ENCODE assay signal across 9 mouse cellular contexts in the genomic region with DNA sequence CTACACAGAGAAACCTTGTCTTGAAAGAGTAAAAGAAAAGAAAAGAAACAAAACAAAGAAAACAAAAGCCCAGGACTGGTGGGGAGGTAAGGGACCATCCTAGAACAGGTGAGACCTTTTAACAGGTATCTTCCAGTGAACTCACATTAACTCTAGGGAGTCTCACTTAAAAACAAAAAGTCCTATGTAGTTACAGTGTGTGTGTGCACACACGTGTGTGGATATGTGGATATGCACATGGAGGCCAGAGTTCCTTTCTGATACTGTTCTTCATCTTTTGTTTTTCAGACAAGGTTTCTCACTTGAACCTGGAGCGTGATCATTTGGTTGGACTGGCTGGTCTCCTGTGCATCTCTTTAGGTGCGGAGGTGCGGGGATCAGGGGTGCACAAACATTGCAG. TPM values are rescaled to one million over a fixed set of nuclear protein-coding genes. Genes with fewer than 3 reads are reported as not detected.
DNase-seq lines count a peak whose midpoint lies in the region; ATAC-seq lines count a peak whose summit lies in the region.
"Had no signal": no experiment of that assay in that cellular context is flagged by ENCODE, and none has a peak within 500 bp of the region (broad histone marks: within the 10 kb centered on the region; RNA-seq: fewer than 3 reads in every experiment).

No protein-coding gene starts in this region.

- no peaks in the 10 kb centered on the region for H3K27me3 ChIP-seq in erythroblast, embryonic 14.5 days (ENCODE audit: control insufficient read depth)
- H3K27me3 ChIP-seq in neural tube, embryonic 11.5 days (ENCODE audit: control insufficient read depth, insufficient read depth, low read length): no peaks in the 10 kb centered on the region
- H3K27me3 ChIP-seq in liver, embryonic 11.5 days (replicated peaks; ENCODE audit: control insufficient read depth, insufficient read depth, low read length): no peaks in the 10 kb centered on the region
- no peaks in the 10 kb centered on the region for H3K27me3 ChIP-seq in stomach, embryonic 15.5 days (replicated peaks)

- H3K27ac ChIP-seq in neural tube, embryonic 11.5 days (ENCODE audit: low read depth, low read length): no peak overlapping the region
- peak overlapping the region; percentile 85; the same call in 1 of the 2 replicates for H3K27ac ChIP-seq in liver, embryonic 11.5 days (ENCODE audit: low read depth, low read length)
- no peak overlapping the region for H3K27ac ChIP-seq in stomach, embryonic 15.5 days

- no peak for ATAC-seq in erythroblast, adult 5-6 weeks (replicated peaks; ENCODE audit: low FRiP score, poor library complexity, severe bottlenecking)
- ATAC-seq in neural tube, embryonic 11.5 days (ENCODE audit: insufficient read depth, low FRiP score, low TSS enrichment): no peak
- ATAC-seq in liver, embryonic 11.5 days (replicated peaks; ENCODE audit: low FRiP score): no peak
- ATAC-seq in stomach, embryonic 15.5 days (ENCODE audit: insufficient read depth, low FRiP score, low read depth): no peak

- H3K9me3 ChIP-seq in erythroblast, embryonic 14.5 days (ENCODE audit: control insufficient read depth, low read length): peaks cover 5% of the 10 kb centered on the region
- no peaks in the 10 kb centered on the region for H3K9me3 ChIP-seq in neural tube, embryonic 11.5 days (ENCODE audit: control insufficient read depth, low read length)
- H3K9me3 ChIP-seq in liver, embryonic 11.5 days (ENCODE audit: control insufficient read depth, low read length): no peaks in the 10 kb centered on the region
- no peaks in the 10 kb centered on the region for H3K9me3 ChIP-seq in stomach, embryonic 15.5 days

- 91% methylated on average over 4 of the region's 4 CpGs for WGBS in neural tube, embryonic 11.5 days
- WGBS in liver, embryonic 11.5 days: 81% methylated on average over 4 of the region's 4 CpGs
- 82% methylated on average over 4 of the region's 4 CpGs for WGBS in stomach, embryonic 15.5 days

- H3K4me3 ChIP-seq in erythroblast, embryonic 14.5 days (replicated peaks): peak overlapping the region; percentile 87
- H3K4me3 ChIP-seq in neural tube, embryonic 11.5 days (ENCODE audit: low read depth, low read length): peak overlapping the region; percentile 64; the same call in 1 of the 2 replicates
- peak overlapping the region; percentile 81 for H3K4me3 ChIP-seq in liver, embryonic 11.5 days (ENCODE audit: low read depth, low read length)
- peak overlapping the region; percentile 68 for H3K4me3 ChIP-seq in stomach, embryonic 15.5 days (replicated peaks)

- H3K9ac ChIP-seq in neural tube, embryonic 11.5 days (ENCODE audit: low read length): no peak overlapping the region
- H3K9ac ChIP-seq in liver, embryonic 11.5 days (ENCODE audit: low read depth, low read length): peak overlapping the region; percentile 85
- H3K9ac ChIP-seq in stomach, embryonic 15.5 days: peak overlapping the region; percentile 63; the same call in 1 of the 2 replicates

- peaks cover 24% of the 10 kb centered on the region for H3K36me3 ChIP-seq in erythroblast, embryonic 14.5 days (ENCODE audit: control insufficient read depth)
- H3K36me3 ChIP-seq in neural tube, embryonic 11.5 days (ENCODE audit: control insufficient read depth, insufficient read depth, low read length): peaks cover 4% of the 10 kb centered on the region
- H3K36me3 ChIP-seq in liver, embryonic 11.5 days (ENCODE audit: control insufficient read depth, insufficient read depth, low read length): peaks cover 11% of the 10 kb centered on the region; the same call in 1 of the 2 replicates
- H3K36me3 ChIP-seq in stomach, embryonic 15.5 days: no peaks in the 10 kb centered on the region

- H3K4me1 ChIP-seq in erythroblast, embryonic 14.5 days (ENCODE audit: control insufficient read depth): peaks cover 26% of the 10 kb centered on the region
- peaks cover 7% of the 10 kb centered on the region; the same call in 1 of the 2 replicates for H3K4me1 ChIP-seq in neural tube, embryonic 11.5 days (ENCODE audit: control insufficient read depth, insufficient read depth, low read length)
- H3K4me1 ChIP-seq in liver, embryonic 11.5 days (replicated peaks; ENCODE audit: control insufficient read depth, insufficient read depth, low read length): peaks cover 12% of the 10 kb centered on the region; the same call in 1 of the 2 replicates
- H3K4me1 ChIP-seq in stomach, embryonic 15.5 days: peaks cover 10% of the 10 kb centered on the region

- DNase-seq in neural tube, embryonic 11.5 days (ENCODE audit: low spot score): no peak
- no peak for DNase-seq in neural tube, embryonic 10.5 days (ENCODE audit: extremely low spot score, low spot score)
- no peak for DNase-seq in liver, embryonic 11.5 days (ENCODE audit: low spot score)
- DNase-seq in gastrocnemius, postnatal 25 days: no peak
- DNase-seq in spleen, adult 18-20 months: no peak
- DNase-seq: left cerebral cortex, postnatal 4 days had no signal

- H3K4me2 ChIP-seq in neural tube, embryonic 11.5 days (ENCODE audit: low read depth): peak overlapping the region; percentile 79; the same call in 1 of the 2 replicates
- H3K4me2 ChIP-seq in liver, embryonic 11.5 days: peak overlapping the region; percentile 90
- H3K4me2 ChIP-seq in stomach, embryonic 15.5 days: peak overlapping the region; percentile 77

RNA-seq across cellular contexts. Expression of gene Cnpy3, which starts 1.4 kb away (rescaled TPM):
- 3.0 and 3.2 TPM in 2 replicates for polyA plus RNA-seq in erythroblast, embryonic 14.5 days (2012)
- 6.9 and 8.8 TPM in 2 replicates for total RNA-seq in erythroblast, adult 5-6 weeks (2015; ENCODE audit: low replicate concordance)
- 7.7 and 18.2 TPM in 2 replicates for total RNA-seq in erythroblast, adult 5-6 weeks (2017; ENCODE audit: low replicate concordance)
- polyA plus RNA-seq in neural tube, embryonic 11.5 days (2014; fragmentation: Nextera tagmentation; extraction: Ambion mirVana): 53.1 and 54.9 TPM in 2 replicates
- 55.8 and 60.8 TPM in 2 replicates for polyA plus RNA-seq in liver, embryonic 11.5 days (2014; fragmentation: Nextera tagmentation; extraction: Ambion mirVana)
- 79.0 and 79.3 TPM in 2 replicates for polyA plus RNA-seq in stomach, embryonic 15.5 days (2015; fragmentation: Nextera tagmentation; extraction: Ambion mirVana)
- 10 to 100 TPM in 1 of 2 experiments, 1 to 10 TPM in 1; 8.3 to 11.8 TPM for total RNA-seq in gastrocnemius, postnatal 25 days (2021)

RNA-seq across cellular contexts. Expression of gene Ptcra, which starts 12.9 kb away (rescaled TPM):
- not detected in 2 replicates for polyA plus RNA-seq in erythroblast, embryonic 14.5 days (2012)
- total RNA-seq in erythroblast, adult 5-6 weeks (2015; ENCODE audit: low replicate concordance): not detected in 2 replicates
- total RNA-seq in erythroblast, adult 5-6 weeks (2017; ENCODE audit: low replicate concordance): not detected in 2 replicates
- polyA plus RNA-seq in neural tube, embryonic 11.5 days (2014; fragmentation: Nextera tagmentation; extraction: Ambion mirVana): 0.38 and 0.95 TPM in 2 replicates
- 0.94 and 1.0 TPM in 2 replicates for polyA plus RNA-seq in liver, embryonic 11.5 days (2014; fragmentation: Nextera tagmentation; extraction: Ambion mirVana)
- polyA plus RNA-seq in stomach, embryonic 15.5 days (2015; fragmentation: Nextera tagmentation; extraction: Ambion mirVana): 0.37 and 0.57 TPM in 2 replicates
- total RNA-seq in gastrocnemius, postnatal 25 days (2021): not detected
- total RNA-seq: left cerebral cortex, postnatal 4 days had no signal

RNA-seq across cellular contexts. Expression of gene Gnmt, which starts 21.6 kb away (rescaled TPM):
- 0.05 TPM in 1 of 2 replicates, not detected in the other for polyA plus RNA-seq in erythroblast, embryonic 14.5 days (2012)
- not detected in 2 replicates for total RNA-seq in erythroblast, adult 5-6 weeks (2015; ENCODE audit: low replicate concordance)
- total RNA-seq in erythroblast, adult 5-6 weeks (2017; ENCODE audit: low replicate concordance): not detected in 2 replicates
- 0.37 TPM in 1 of 2 replicates, not detected in the other for polyA plus RNA-seq in neural tube, embryonic 11.5 days (2014; fragmentation: Nextera tagmentation; extraction: Ambion mirVana)
- polyA plus RNA-seq in liver, embryonic 11.5 days (2014; fragmentation: Nextera tagmentation; extraction: Ambion mirVana): 6.2 and 6.7 TPM in 2 replicates
- 12.5 and 15.0 TPM in 2 replicates for polyA plus RNA-seq in stomach, embryonic 15.5 days (2015; fragmentation: Nextera tagmentation; extraction: Ambion mirVana)
- total RNA-seq in gastrocnemius, postnatal 25 days (2021): 1 to 10 TPM; 1.1 to 1.2 TPM

RNA-seq across cellular contexts. Expression of gene 2310039H08Rik, which starts 21.9 kb away (rescaled TPM):
- polyA plus RNA-seq in erythroblast, embryonic 14.5 days (2012): 6.8 and 7.8 TPM in 2 replicates
- 5.6 and 7.5 TPM in 2 replicates for total RNA-seq in erythroblast, adult 5-6 weeks (2015; ENCODE audit: low replicate concordance)
- 0.34 TPM in 1 of 2 replicates, not detected in the other for total RNA-seq in erythroblast, adult 5-6 weeks (2017; ENCODE audit: low replicate concordance)
- 45.7 and 47.8 TPM in 2 replicates for polyA plus RNA-seq in neural tube, embryonic 11.5 days (2014; fragmentation: Nextera tagmentation; extraction: Ambion mirVana)
- 76.6 and 82.5 TPM in 2 replicates for polyA plus RNA-seq in liver, embryonic 11.5 days (2014; fragmentation: Nextera tagmentation; extraction: Ambion mirVana)
- 76.0 and 89.3 TPM in 2 replicates for polyA plus RNA-seq in stomach, embryonic 15.5 days (2015; fragmentation: Nextera tagmentation; extraction: Ambion mirVana)
- 10 to 100 TPM; 34.9 to 35.0 TPM for total RNA-seq in gastrocnemius, postnatal 25 days (2021)

RNA-seq across cellular contexts. Expression of gene Rpl7l1, which starts 31.9 kb away (rescaled TPM):
- 0.31 and 0.42 TPM in 2 replicates for polyA plus RNA-seq in erythroblast, embryonic 14.5 days (2012)
- 21.1 and 22.7 TPM in 2 replicates for total RNA-seq in erythroblast, adult 5-6 weeks (2015; ENCODE audit: low replicate concordance)
- total RNA-seq in erythroblast, adult 5-6 weeks (2017; ENCODE audit: low replicate concordance): 19.1 and 46.3 TPM in 2 replicates
- 147 and 150 TPM in 2 replicates for polyA plus RNA-seq in neural tube, embryonic 11.5 days (2014; fragmentation: Nextera tagmentation; extraction: Ambion mirVana)
- 195 and 201 TPM in 2 replicates for polyA plus RNA-seq in liver, embryonic 11.5 days (2014; fragmentation: Nextera tagmentation; extraction: Ambion mirVana)
- polyA plus RNA-seq in stomach, embryonic 15.5 days (2015; fragmentation: Nextera tagmentation; extraction: Ambion mirVana): 145 and 155 TPM in 2 replicates
- 10 to 100 TPM; 42.6 to 50.4 TPM for total RNA-seq in gastrocnemius, postnatal 25 days (2021)

Comparison
In these comparisons a context has a peak if more than half of its experiments do, and no peak if none do; other contexts are left out.
1. RNA of gene Cnpy3, which starts 1.4 kb away (polyA plus RNA-seq): 79.0 to 79.3 TPM in stomach, embryonic 15.5 days, 55.8 to 60.8 TPM in liver, embryonic 11.5 days and 53.1 to 54.9 TPM in neural tube, embryonic 11.5 days; 3.0 to 3.2 TPM in erythroblast, embryonic 14.5 days; every median in the first group is over 10 times any median in the second.
2. Peak in every context shown above with its lines, with median percentiles within 50 percentile points of each other: H3K4me3 ChIP-seq and H3K4me2 ChIP-seq.